Mouse (Mus musculus) heart, postnatal 0 days (tissue): ENCODE measurements around the gene Edem2. TPM values are rescaled to one million over a fixed set of nuclear protein-coding genes. Genes with fewer than 3 reads are reported as not detected.

Experiments used
- ATAC-seq: fragments of 200-750 bp; cut with Nextera tagmentation; 2 replicates; pipeline ENCODE4 v1.8.0; 2017; ENCODE audit warnings: low read depth, moderate number of reproducible peaks, moderate library complexity; ENCODE audit not compliant: insufficient read depth
- DNase-seq: peaks from one replicate; pipeline ENCODE4 v3.0.0-alpha.2; 2016; ENCODE audit warnings: low spot score
- H3K27ac ChIP-seq: fragments of 300-500 bp; sonication (generic); 2 replicates; pipeline ENCODE4 v1.5.1; 2014; ENCODE audit warnings: low read depth, mild to moderate bottlenecking
- H3K27me3 ChIP-seq: fragments of 300-500 bp; sonication (generic); 2 replicates; pipeline ENCODE4 v1.6.1; 2014; ENCODE audit warnings: low read length, mixed read lengths; ENCODE audit not compliant: control insufficient read depth, insufficient read depth
- H3K36me3 ChIP-seq: fragments of 300-500 bp; sonication (generic); replicated peaks from 2 replicates; pipeline ENCODE4 v1.6.1; 2014; ENCODE audit warnings: low read length, mixed read lengths; ENCODE audit not compliant: control insufficient read depth, insufficient read depth
- H3K4me1 ChIP-seq: fragments of 300-500 bp; sonication (generic); 2 replicates; pipeline ENCODE4 v1.6.1; 2014; ENCODE audit warnings: antibody characterized with exemption; ENCODE audit not compliant: control insufficient read depth, insufficient read depth
- H3K4me2 ChIP-seq: fragments of 300-500 bp; sonication (generic); 2 replicates; pipeline ENCODE4 v1.6.1; 2014; ENCODE audit warnings: low read depth, mild to moderate bottlenecking, low read length, moderate library complexity
- H3K4me3 ChIP-seq: fragments of 300-500 bp; sonication (generic); 2 replicates; pipeline ENCODE4 v1.5.1; 2014; ENCODE audit warnings: low read depth, low read length
- H3K9ac ChIP-seq: fragments of 300-500 bp; sonication (generic); replicated peaks from 2 replicates; pipeline ENCODE4 v1.6.1; 2014; ENCODE audit warnings: low read depth, low read length, mixed read lengths
- H3K9me3 ChIP-seq: fragments of 300-500 bp; sonication (generic); replicated peaks from 2 replicates; pipeline ENCODE4 v1.6.1; 2016; ENCODE audit warnings: low read length; ENCODE audit not compliant: control insufficient read depth
- CTCF ChIP-seq: IDR thresholded peaks from 2 replicates; pipeline ENCODE4 v1.5.1; 2016; ENCODE audit warnings: antibody characterized with exemption, control low read depth, low read depth
- EP300 ChIP-seq: IDR thresholded peaks from 2 replicates; pipeline ENCODE4 v1.6.1; 2016; ENCODE audit warnings: antibody characterized with exemption, low read depth
- WGBS: fragments of 180-500 bp; shearing (Covaris S2); extraction: QIAGEN DNeasy Blood & Tissue Kit; methylation state at CpG from one replicate; pipeline ENCODE4 v1.1.7; 2014; 5-methylcytosine and 5-hydroxymethylcytosine counted together
- polyA plus RNA-seq: library from polyadenylated mRNA; unstranded; fragments of >200 nt; fragmentation: Nextera tagmentation; extraction: Ambion mirVana; gene quantifications from 2 replicates; pipeline ENCODE4 v1.2.1, GENCODE M21; 2015
- total RNA-seq: library from RNA; depleted of rRNA; stranded (reverse); fragments of >200 nt; gene quantifications from 2 replicates; pipeline ENCODE4 v1.2.3, GENCODE M21; 2014; ENCODE audit warnings: low replicate concordance

The Edem2 gene
- total and polyA plus RNA-seq, 2 experiments from 2014 or later = 9.7 to 14.8 TPM

GRCm38 (mm10) chr2:155774927-155775684 is 45.8 kb upstream of the Edem2 start, which contains the start of gene Mmp24:
Mmp24 (plus strand) TSS chr2:155775342.
- WGBS = 3% methylated on average over 39 of the region's 100 CpGs
- Histone ChIP-seq H3K4me2 (peak within 1 kb of the TSS; percentile 91), H3K27me3 (peaks cover 60% of the 10 kb centered on the region), H3K9me3 (no peaks in the 10 kb centered on the region), H3K4me3 (peak within 1 kb of the TSS; percentile 44), H3K9ac (no peak within 1 kb of the TSS), H3K36me3 (no peaks in the 10 kb centered on the region), H3K4me1 (no peaks in the 10 kb centered on the region), H3K27ac (no peak within 1 kb of the TSS)
- DNase-seq (no peak), ATAC-seq (peak; percentile 44; the same call in 1 of the 2 replicates)
- TF ChIP-seq EP300 (no peak), CTCF (no peak)

- Histone ChIP-seq H3K27ac (no peak overlapping the region), H3K4me1 (no peaks in the 10 kb centered on the region), H3K9ac (no peak overlapping the region), H3K27me3 (peaks cover 60% of the 10 kb centered on the region), H3K9me3 (no peaks in the 10 kb centered on the region), H3K36me3 (no peaks in the 10 kb centered on the region), H3K4me3 (0 out of 2 replicates have a peak overlapping the region, but pooled peaks have one; percentile 37), H3K4me2 (no peak overlapping the region)
- 49% methylated on average over 11 of the region's 11 CpGs for WGBS
- TF ChIP-seq EP300 = no peak
- no peak for TF ChIP-seq CTCF
- no peak for DNase-seq
- ATAC-seq = no peak
Measured at GRCm38 (mm10) chr2:155774261-155774926, 45.1 kb upstream of the Edem2 start.

- DNase-seq (no peak), ATAC-seq (no peak)
- H3K27ac ChIP-seq = no peak overlapping the region
- peaks cover 62% of the 10 kb centered on the region for H3K27me3 ChIP-seq
- no peaks in the 10 kb centered on the region for H3K9me3 ChIP-seq
- no peak overlapping the region for H3K9ac ChIP-seq
- WGBS = 46% methylated on average over 4 of the region's 4 CpGs
- H3K4me1 ChIP-seq = no peaks in the 10 kb centered on the region
- H3K4me3 ChIP-seq = no peak overlapping the region
- no peaks in the 10 kb centered on the region for H3K36me3 ChIP-seq
- TF ChIP-seq EP300 (no peak), CTCF (no peak)
- H3K4me2 ChIP-seq = no peak overlapping the region
Measured at GRCm38 (mm10) chr2:155773664-155774063, 44.4 kb upstream of the Edem2 start.

- TF ChIP-seq EP300 = no peak
- peak; percentile 83 for TF ChIP-seq CTCF
Measured at GRCm38 (mm10) chr2:155764679-155765418, 35.6 kb upstream of the Edem2 start.

GRCm38 (mm10) chr2:155756855-155757566 is 27.7 kb upstream of the Edem2 start:
- peaks cover 7% of the 10 kb centered on the region; the same call in 1 of the 2 replicates for H3K27me3 ChIP-seq
- ATAC-seq = peak; percentile 51
- DNase-seq = no peak
- H3K9ac ChIP-seq = no peak overlapping the region
- H3K27ac ChIP-seq = no peak overlapping the region
- no peak for TF ChIP-seq EP300
- TF ChIP-seq CTCF = peak; percentile 37
- no peak overlapping the region for H3K4me2 ChIP-seq
- H3K36me3 ChIP-seq = no peaks in the 10 kb centered on the region
- 55% methylated on average over 14 of the region's 14 CpGs for WGBS
- H3K4me1 ChIP-seq = no peaks in the 10 kb centered on the region
- no peak overlapping the region for H3K4me3 ChIP-seq
- no peaks in the 10 kb centered on the region for H3K9me3 ChIP-seq

More at GRCm38 (mm10) chr2:155764679-155765418, 35.6 kb upstream of the Edem2 start:
- no peak overlapping the region for H3K4me2 ChIP-seq
- H3K4me1 ChIP-seq = no peaks in the 10 kb centered on the region
- DNase-seq (peak; percentile 45), ATAC-seq (peak; percentile 69)
- no peaks in the 10 kb centered on the region for H3K9me3 ChIP-seq
- 47% methylated on average over 13 of the region's 13 CpGs for WGBS
- H3K9ac ChIP-seq = no peak overlapping the region
- H3K4me3 ChIP-seq = no peak overlapping the region
- no peaks in the 10 kb centered on the region for H3K36me3 ChIP-seq
- no peak overlapping the region for H3K27ac ChIP-seq
- H3K27me3 ChIP-seq = peaks cover 13% of the 10 kb centered on the region; the same call in 1 of the 2 replicates
